Mouse (Mus musculus) yolk sac, embryonic 10.5 days (tissue): Measurements from ENCODE around the gene Ccl11.

Source experiments
- DNase-seq: peaks from one replicate; pipeline ENCODE4 v3.0.0-alpha.2; 2017; ENCODE audit warnings: low spot score

Gene Ccl11

GRCm38 (mm10) chr11:82053849-82054248 lies 3.8 kb upstream of the Ccl11 start:
- no peak for DNase-seq

- no peak for DNase-seq
Observed at GRCm38 (mm10) chr11:82062226-82062625, 4.6 kb downstream of the Ccl11 start.

- DNase-seq = no peak
Observed at GRCm38 (mm10) chr11:82063454-82063853, 5.8 kb downstream of the Ccl11 start.

- DNase-seq = no peak
Observed at GRCm38 (mm10) chr11:82066953-82067571, 9.4 kb downstream of the Ccl11 start.

- no peak for DNase-seq
Observed at GRCm38 (mm10) chr11:82071076-82071475, 13.5 kb downstream of the Ccl11 start.

GRCm38 (mm10) chr11:82072374-82072773 lies 14.8 kb downstream of the Ccl11 start:
- no peak for DNase-seq

- DNase-seq = no peak
Observed at GRCm38 (mm10) chr11:82072984-82073383, 15.4 kb downstream of the Ccl11 start.

GRCm38 (mm10) chr11:82073686-82074085 lies 16.1 kb downstream of the Ccl11 start:
- no peak for DNase-seq

GRCm38 (mm10) chr11:82077031-82077430 lies 19.4 kb downstream of the Ccl11 start:
- no peak for DNase-seq

GRCm38 (mm10) chr11:82078136-82078730 lies 20.6 kb downstream of the Ccl11 start:
- no peak for DNase-seq

GRCm38 (mm10) chr11:82080865-82081264 lies 23.2 kb downstream of the Ccl11 start:
- no peak for DNase-seq

GRCm38 (mm10) chr11:82084360-82084759 lies 26.7 kb downstream of the Ccl11 start:
- DNase-seq = no peak

GRCm38 (mm10) chr11:82099511-82100323 lies 42.1 kb downstream of the Ccl11 start:
- no peak for DNase-seq

GRCm38 (mm10) chr11:82101087-82101486 lies 43.5 kb downstream of the Ccl11 start:
- DNase-seq = no peak

GRCm38 (mm10) chr11:82101529-82101928 lies 43.9 kb downstream of the Ccl11 start, which contains the start of gene Ccl12:
Gene Ccl12 (plus strand): TSS chr11:82101845.
- DNase-seq = no peak

- DNase-seq = no peak
Observed at GRCm38 (mm10) chr11:82109611-82110010, 52.0 kb downstream of the Ccl11 start.

- no peak for DNase-seq
Observed at GRCm38 (mm10) chr11:82110372-82111248, 53.0 kb downstream of the Ccl11 start.
